Mouse (Mus musculus) adrenal gland, adult (tissue): Measurements from ENCODE around the gene Ehd3.
A peak's percentile ranks its signal among the peaks of the same experiment; 100 is the strongest.
"Not testable (repeated sequence)": the region's sequence is repeated elsewhere in the genome, so short reads cannot be mapped to it uniquely, and the experiment has no call there.

Experiments
- DNase-seq, 2 experiments: peaks; one replicate each; pipeline ENCODE4 v3.0.0; 2022 to 2023; ENCODE audit warnings: low spot score in 1 of 2; ENCODE audit not compliant: inconsistent age in 2 of 2

Ehd3 gene

GRCm38 (mm10) chr17:73824022-73824340, 20.0 kb downstream of the Ehd3 start:
- no peak for DNase-seq

GRCm38 (mm10) chr17:73826106-73826505, 22.2 kb downstream of the Ehd3 start:
- DNase-seq, result peak; percentile 41 to 51

- DNase-seq, result no peak
Measured at GRCm38 (mm10) chr17:73827446-73827845, 23.5 kb downstream of the Ehd3 start.

- no peak for DNase-seq
Measured at GRCm38 (mm10) chr17:73830511-73830910, 26.6 kb downstream of the Ehd3 start.

- DNase-seq, result no peak
Measured at GRCm38 (mm10) chr17:73831427-73831826, 27.5 kb downstream of the Ehd3 start.

- no peak for DNase-seq
Measured at GRCm38 (mm10) chr17:73832901-73833300, 29.0 kb downstream of the Ehd3 start.

- DNase-seq, result no peak
Measured at GRCm38 (mm10) chr17:73833474-73833873, 29.5 kb downstream of the Ehd3 start.

- no peak for DNase-seq
Measured at GRCm38 (mm10) chr17:73836601-73837000, 32.7 kb downstream of the Ehd3 start.

- DNase-seq, result no peak
Measured at GRCm38 (mm10) chr17:73837244-73837643, 33.3 kb downstream of the Ehd3 start.

- DNase-seq, result no peak
Measured at GRCm38 (mm10) chr17:73839086-73839835, 35.3 kb downstream of the Ehd3 start.

GRCm38 (mm10) chr17:73839876-73840275, 35.9 kb downstream of the Ehd3 start:
- not testable (repeated sequence) for DNase-seq

GRCm38 (mm10) chr17:73842963-73843362, 39.0 kb downstream of the Ehd3 start:
- DNase-seq, result peak in 1 of 2 experiments; percentile 45

- DNase-seq, result no peak
Measured at GRCm38 (mm10) chr17:73845632-73846031, 41.7 kb downstream of the Ehd3 start.

- DNase-seq, result no peak
Measured at GRCm38 (mm10) chr17:73847399-73847798, 43.5 kb downstream of the Ehd3 start.

- peak; percentile 38 to 64 for DNase-seq
Measured at GRCm38 (mm10) chr17:73853041-73853440, 49.1 kb downstream of the Ehd3 start.

GRCm38 (mm10) chr17:73853717-73854116, 49.8 kb downstream of the Ehd3 start:
- DNase-seq, result no peak

GRCm38 (mm10) chr17:73869008-73869685, 65.2 kb downstream of the Ehd3 start:
- no peak for DNase-seq

GRCm38 (mm10) chr17:73870956-73871605, 67.1 kb downstream of the Ehd3 start:
- no peak for DNase-seq

GRCm38 (mm10) chr17:73875268-73875667, 71.3 kb downstream of the Ehd3 start:
- no peak for DNase-seq

- DNase-seq, result no peak
Measured at GRCm38 (mm10) chr17:73875674-73876073, 71.7 kb downstream of the Ehd3 start.

- DNase-seq, result no peak
Measured at GRCm38 (mm10) chr17:73879262-73879916, 75.5 kb downstream of the Ehd3 start.

GRCm38 (mm10) chr17:73880286-73880685, 76.4 kb downstream of the Ehd3 start:
- no peak for DNase-seq
